Mouse (Mus musculus) hindbrain, embryonic 14.5 days (tissue): Measurements from ENCODE around the gene Arsk. TPM values are rescaled to one million over a fixed set of nuclear protein-coding genes. Genes with fewer than 3 reads are reported as not detected.

Source experiments
- ATAC-seq: fragments of 200-750 bp; cut with Nextera tagmentation; 2 replicates; pipeline ENCODE4 v1.8.0; 2017; ENCODE audit warnings: moderate number of reproducible peaks, mild to moderate bottlenecking, moderate TSS enrichment, moderate library complexity; ENCODE audit not compliant: low FRiP score
- DNase-seq: peaks from one replicate; pipeline ENCODE4 v3.0.0-alpha.2; 2015; ENCODE audit warnings: low spot score
- H3K27ac ChIP-seq: fragments of 300-500 bp; sonication (generic); 2 replicates; pipeline ENCODE4 v1.5.1; 2014; ENCODE audit warnings: mild to moderate bottlenecking, moderate library complexity
- H3K27me3 ChIP-seq: fragments of 300-500 bp; sonication (generic); 2 replicates; pipeline ENCODE4 v1.6.1; 2014; ENCODE audit warnings: mild to moderate bottlenecking, low read length, mixed read lengths; ENCODE audit not compliant: control insufficient read depth, insufficient read depth
- H3K36me3 ChIP-seq: fragments of 300-500 bp; sonication (generic); replicated peaks from 2 replicates; pipeline ENCODE4 v1.6.1; 2014; ENCODE audit not compliant: control insufficient read depth, insufficient read depth
- H3K4me1 ChIP-seq: fragments of 300-500 bp; sonication (generic); replicated peaks from 2 replicates; pipeline ENCODE4 v1.6.1; 2014; ENCODE audit warnings: antibody characterized with exemption, low read length, mixed read lengths; ENCODE audit not compliant: control insufficient read depth, insufficient read depth
- H3K4me2 ChIP-seq: fragments of 300-500 bp; sonication (generic); replicated peaks from 2 replicates; pipeline ENCODE4 v1.6.1; 2014; ENCODE audit warnings: mild to moderate bottlenecking, moderate library complexity
- H3K4me3 ChIP-seq: fragments of 300-500 bp; sonication (generic); replicated peaks from 2 replicates; pipeline ENCODE4 v1.5.1; 2014; ENCODE audit warnings: mild to moderate bottlenecking, low read length
- H3K9ac ChIP-seq: fragments of 300-500 bp; sonication (generic); 2 replicates; pipeline ENCODE4 v1.6.1; 2014
- H3K9me3 ChIP-seq: fragments of 300-500 bp; sonication (generic); 2 replicates; pipeline ENCODE4 v1.6.1; 2016; ENCODE audit warnings: low read length; ENCODE audit not compliant: control insufficient read depth
- WGBS: fragments of 180-500 bp; shearing (Covaris S2); extraction: QIAGEN DNeasy Blood & Tissue Kit; methylation state at CpG from one replicate; pipeline ENCODE4 v1.1.7; 2014; 5-methylcytosine and 5-hydroxymethylcytosine counted together
- polyA plus RNA-seq: library from polyadenylated mRNA; unstranded; fragments of >200 nt; fragmentation: Nextera tagmentation; extraction: Ambion mirVana; gene quantifications from 2 replicates; pipeline ENCODE4 v1.2.1, GENCODE M21; 2014

The Arsk gene
- polyA plus RNA-seq, 1 experiment from 2014 or later: 4.1 TPM

DNA sequence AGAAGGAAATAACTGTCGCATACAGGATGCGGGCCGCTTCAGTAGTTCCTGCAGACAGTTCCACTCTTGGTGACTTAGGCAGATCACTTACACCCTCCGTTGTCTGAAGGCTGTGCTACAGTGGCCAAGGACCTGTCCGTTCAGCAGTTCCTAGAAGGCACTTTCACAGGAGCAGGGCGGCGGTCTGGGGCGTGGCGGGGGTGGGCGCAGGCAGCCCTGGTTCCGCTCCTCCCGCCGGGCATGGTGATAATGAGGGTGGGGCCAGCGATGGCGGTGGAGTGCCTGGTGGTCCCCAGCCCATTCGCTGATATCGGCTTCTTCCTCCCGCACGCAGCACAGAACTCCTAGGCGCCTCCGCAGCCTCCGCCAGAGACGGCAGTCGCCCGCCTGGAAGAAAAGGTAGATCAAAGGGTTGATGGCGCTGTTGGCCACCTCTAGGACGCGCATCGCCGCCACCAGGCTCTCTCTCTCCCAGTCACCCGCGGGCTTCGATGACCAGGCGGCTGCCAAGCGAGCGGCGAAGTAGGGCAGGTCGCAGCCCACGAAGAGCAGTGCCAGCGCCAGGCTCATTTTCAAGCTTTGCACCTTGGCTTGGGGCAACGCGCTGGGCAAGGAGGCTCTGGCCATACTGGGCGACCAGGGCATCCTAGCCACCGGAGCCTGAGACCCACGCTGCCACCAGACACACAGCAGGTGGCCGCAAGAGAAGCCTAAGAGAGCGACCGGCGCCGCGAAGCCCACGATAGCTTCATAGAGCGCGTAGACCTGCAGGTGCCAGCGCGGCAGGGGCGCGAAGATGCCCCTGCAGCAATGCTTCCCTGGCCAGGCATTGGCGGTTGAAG is 42.8 kb downstream of the Arsk start:
- Histone ChIP-seq H3K4me3 (peak overlapping the region; percentile 53), H3K27me3 (peaks cover 29% of the 10 kb centered on the region), H3K4me1 (no peaks in the 10 kb centered on the region), H3K9ac (peak overlapping the region; percentile 61), H3K4me2 (peak overlapping the region; percentile 98), H3K9me3 (no peaks in the 10 kb centered on the region), H3K27ac (0 out of 2 replicates have a peak overlapping the region, but pooled peaks have one; percentile 3), H3K36me3 (no peaks in the 10 kb centered on the region)
- WGBS: under 1% methylated on average over 54 of the region's 59 CpGs
- DNase-seq: peak; percentile 28
- peak; percentile 74 for ATAC-seq

DNA sequence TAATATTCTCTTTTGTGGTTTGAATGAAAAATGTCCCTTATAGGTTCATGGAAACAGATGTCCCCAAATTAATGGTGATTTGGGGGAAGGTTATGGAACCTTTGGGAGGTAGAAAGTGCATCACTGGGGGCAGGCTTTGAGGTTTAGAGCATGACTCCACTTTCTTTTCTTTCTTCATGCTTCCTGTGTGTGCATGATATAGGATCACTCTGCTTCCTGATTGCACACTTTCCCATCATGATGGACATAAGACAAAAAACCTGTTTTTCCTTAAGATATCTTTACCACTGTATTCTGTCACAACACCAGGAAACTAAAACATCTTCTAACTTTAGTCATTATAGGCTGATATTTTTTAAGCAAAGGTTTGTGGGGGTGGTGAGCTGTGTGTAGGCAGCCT is 53.5 kb downstream of the Arsk start:
- Histone ChIP-seq H3K27ac (no peak overlapping the region), H3K9ac (no peak overlapping the region), H3K27me3 (no peaks in the 10 kb centered on the region), H3K4me3 (no peak overlapping the region), H3K4me1 (no peaks in the 10 kb centered on the region), H3K4me2 (no peak overlapping the region), H3K9me3 (no peaks in the 10 kb centered on the region; the same call in 1 of the 2 replicates), H3K36me3 (no peaks in the 10 kb centered on the region)
- DNase-seq (no peak), ATAC-seq (no peak)

DNA sequence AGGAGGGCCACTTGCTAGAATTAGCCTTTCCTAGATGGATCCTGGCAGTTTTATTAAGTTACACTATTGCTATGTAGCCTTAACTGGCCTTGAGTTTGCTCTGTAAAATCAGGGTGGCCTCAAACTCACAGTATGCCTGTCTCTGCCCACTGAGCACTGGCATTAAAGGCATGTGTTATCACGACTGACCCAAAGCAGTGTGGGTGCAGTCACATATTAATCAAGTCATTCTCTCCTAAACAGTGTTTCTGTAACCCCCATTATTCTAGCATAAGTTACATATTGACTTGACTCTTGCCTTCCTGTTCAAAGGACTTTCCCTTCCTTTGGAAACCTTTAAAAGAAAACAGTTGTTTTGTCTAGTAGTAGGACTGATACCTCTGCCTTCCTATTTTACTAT is 56.0 kb downstream of the Arsk start:
- 57% methylated on average over 1 of the region's 1 CpGs for WGBS
- Histone ChIP-seq H3K9me3 (no peaks in the 10 kb centered on the region; the same call in 1 of the 2 replicates), H3K27me3 (no peaks in the 10 kb centered on the region), H3K4me2 (no peak overlapping the region), H3K4me1 (no peaks in the 10 kb centered on the region), H3K9ac (no peak overlapping the region), H3K4me3 (no peak overlapping the region), H3K27ac (no peak overlapping the region), H3K36me3 (no peaks in the 10 kb centered on the region)
- no peak for DNase-seq
- no peak for ATAC-seq

DNA sequence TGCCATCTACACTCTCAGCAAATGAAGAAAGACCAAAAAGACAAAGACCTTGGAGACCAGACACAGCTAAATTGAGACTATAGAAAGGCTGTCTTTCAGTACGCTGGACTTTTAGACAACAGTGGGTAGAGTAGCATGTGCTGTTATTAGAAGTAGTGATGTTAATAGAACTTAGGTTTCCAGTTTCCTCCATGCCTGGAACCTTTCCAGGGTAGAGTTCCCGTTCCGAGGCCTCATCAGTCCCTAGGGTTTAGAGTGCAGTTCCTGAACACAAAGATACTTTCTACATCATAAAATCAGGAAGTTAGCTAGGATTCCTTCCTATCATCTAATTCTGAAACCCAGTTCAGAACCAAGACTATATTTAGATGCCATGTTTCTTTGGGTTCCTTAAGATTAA is 73.9 kb downstream of the Arsk start:
- Histone ChIP-seq H3K4me1 (no peaks in the 10 kb centered on the region), H3K36me3 (no peaks in the 10 kb centered on the region), H3K9me3 (no peaks in the 10 kb centered on the region), H3K27me3 (no peaks in the 10 kb centered on the region), H3K4me2 (no peak overlapping the region), H3K27ac (no peak overlapping the region), H3K4me3 (no peak overlapping the region), H3K9ac (no peak overlapping the region)
- DNase-seq: no peak
- WGBS: 83% methylated on average over 3 of the region's 3 CpGs
- no peak for ATAC-seq

DNA sequence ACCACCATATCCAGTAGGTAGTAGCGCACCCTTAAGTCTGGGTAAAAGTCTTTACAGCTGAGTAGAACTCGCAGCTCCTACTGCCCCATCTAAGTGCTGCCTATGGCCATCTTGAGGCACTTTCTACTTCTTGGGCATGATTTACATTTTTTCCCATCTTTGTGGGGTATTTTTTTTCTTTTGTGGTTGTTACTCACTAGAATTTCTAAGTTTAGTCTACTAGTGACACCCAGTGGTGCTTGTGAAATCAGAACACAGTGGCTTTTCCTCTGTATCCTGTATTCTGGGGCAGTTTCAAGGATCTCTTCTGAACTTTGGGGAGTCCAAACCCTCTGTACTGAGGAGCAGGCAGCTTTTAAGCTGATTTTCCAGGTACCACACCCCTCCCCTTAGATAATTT is 76.7 kb downstream of the Arsk start:
- H3K4me2 ChIP-seq: no peak overlapping the region
- no peaks in the 10 kb centered on the region for H3K27me3 ChIP-seq
- no peak overlapping the region for H3K9ac ChIP-seq
- no peak overlapping the region for H3K27ac ChIP-seq
- no peaks in the 10 kb centered on the region for H3K9me3 ChIP-seq
- H3K4me3 ChIP-seq: no peak overlapping the region
- H3K4me1 ChIP-seq: peaks cover 12% of the 10 kb centered on the region
- ATAC-seq (no peak), DNase-seq (no peak)
- WGBS: 95% methylated on average over 2 of the region's 2 CpGs
- no peaks in the 10 kb centered on the region for H3K36me3 ChIP-seq

DNA sequence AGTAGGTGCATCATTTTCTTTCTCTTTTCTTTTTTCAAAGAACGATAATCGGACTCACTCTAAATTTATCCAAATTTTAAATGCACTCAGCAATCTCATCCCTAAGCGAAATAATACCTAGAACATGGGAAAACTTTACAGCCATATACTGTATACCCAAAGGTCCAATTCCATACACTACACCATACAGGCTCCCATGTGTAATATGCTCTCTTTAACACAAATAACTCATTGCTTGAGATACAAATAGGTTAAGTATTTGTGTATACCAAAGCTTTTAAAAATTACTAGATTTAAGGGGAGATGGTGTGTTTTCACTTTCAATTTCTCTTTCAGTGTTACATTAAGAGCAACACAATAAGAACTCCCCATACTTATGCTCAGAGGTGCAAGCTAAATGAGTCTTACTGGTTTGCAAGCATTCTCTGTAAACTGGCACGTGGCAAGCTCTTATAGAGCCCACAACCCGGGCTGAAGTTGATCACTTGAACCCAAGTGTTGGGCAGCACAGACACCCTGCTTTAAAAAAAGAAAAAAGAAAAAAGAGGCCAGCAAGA is 79.5 kb downstream of the Arsk start:
- Histone ChIP-seq H3K27ac (peak overlapping the region; percentile 34; the same call in 1 of the 2 replicates), H3K9me3 (no peaks in the 10 kb centered on the region), H3K4me2 (peak overlapping the region; percentile 73), H3K27me3 (no peaks in the 10 kb centered on the region), H3K9ac (peak overlapping the region; percentile 53), H3K4me1 (peaks cover 12% of the 10 kb centered on the region), H3K36me3 (no peaks in the 10 kb centered on the region), H3K4me3 (peak overlapping the region; percentile 75)
- ATAC-seq (peak; percentile 62), DNase-seq (peak; percentile 27)
- WGBS: 44% methylated on average over 5 of the region's 5 CpGs

DNA sequence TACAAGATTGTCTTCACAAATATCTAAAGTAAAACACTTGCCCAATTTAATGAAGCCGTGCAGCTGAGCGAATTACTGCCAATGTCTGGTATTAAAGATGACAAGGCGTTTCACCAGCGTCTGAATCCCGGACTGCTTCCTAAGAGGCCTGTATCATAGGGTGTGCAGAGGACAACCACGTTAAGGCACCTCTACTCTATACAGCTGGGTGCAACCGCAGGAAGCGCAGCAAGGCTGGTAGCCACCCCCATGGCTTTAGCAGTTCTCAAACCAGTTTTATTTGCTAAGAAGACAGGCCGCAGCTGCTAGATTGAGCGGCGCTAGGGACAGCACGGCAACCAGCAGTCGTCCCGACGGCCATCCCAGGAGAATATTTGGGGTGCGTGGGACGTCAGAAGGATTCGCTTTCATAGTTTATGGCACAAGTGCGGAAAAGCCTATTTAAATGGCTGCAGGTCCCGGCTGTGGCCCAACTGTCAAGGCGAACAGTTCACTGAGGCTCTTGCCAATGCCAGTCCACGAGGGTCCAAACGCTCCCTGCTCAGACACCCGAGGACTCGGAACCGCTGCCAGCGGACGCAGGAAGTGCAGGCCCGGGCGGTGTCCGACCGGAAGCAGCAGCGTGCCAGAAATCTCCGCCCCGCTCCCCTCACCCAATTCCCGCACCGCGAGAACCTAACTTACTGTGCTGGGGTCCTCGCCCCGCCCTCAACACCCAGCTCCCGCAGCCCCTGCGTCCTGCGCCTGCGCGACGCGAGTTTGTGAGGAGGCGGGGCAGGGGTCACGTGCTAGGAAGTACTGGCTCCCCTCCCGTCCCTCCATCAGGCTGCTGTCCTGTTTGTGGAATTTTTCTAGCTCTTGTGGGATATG is 80.3 kb downstream of the Arsk start, which contains the start of gene Rfesd:
Gene Rfesd (minus strand): TSS at position 746 of the 870 bp plus-strand sequence.
- Histone ChIP-seq H3K4me2 (peak within 1 kb of the TSS; percentile 73), H3K9ac (peak within 1 kb of the TSS; percentile 91), H3K27me3 (no peaks in the 10 kb centered on the region), H3K4me1 (peaks cover 12% of the 10 kb centered on the region), H3K9me3 (no peaks in the 10 kb centered on the region), H3K4me3 (peak within 1 kb of the TSS; percentile 75), H3K27ac (peak within 1 kb of the TSS; percentile 96), H3K36me3 (no peaks in the 10 kb centered on the region)
- WGBS: under 1% methylated on average over 50 of the region's 50 CpGs
- ATAC-seq (peak; percentile 100), DNase-seq (peak; percentile 99)

DNA sequence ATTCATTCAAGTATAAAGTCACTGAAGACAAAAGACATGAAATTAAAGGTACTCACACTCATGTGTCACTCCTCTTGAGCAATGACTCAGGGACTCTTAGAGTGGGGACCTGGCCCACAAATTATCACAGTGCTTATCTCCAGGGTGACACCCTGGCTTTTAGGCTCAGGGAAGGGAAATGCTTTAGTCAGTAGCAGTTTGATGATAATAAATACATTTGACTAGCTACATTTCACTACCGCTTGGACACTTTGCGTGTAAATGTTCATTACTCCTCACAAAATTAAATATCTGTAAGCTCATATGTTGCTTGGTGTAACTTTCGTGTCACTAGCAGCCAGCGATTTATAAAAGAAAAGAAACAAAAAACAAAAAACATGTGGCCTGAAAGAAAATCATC is 81.0 kb downstream of the Arsk start:
- no peaks in the 10 kb centered on the region for H3K9me3 ChIP-seq
- ATAC-seq (no peak), DNase-seq (no peak)
- H3K9ac ChIP-seq: peak overlapping the region; percentile 91
- WGBS: 69% methylated on average over 4 of the region's 4 CpGs
- peaks cover 12% of the 10 kb centered on the region for H3K4me1 ChIP-seq
- H3K36me3 ChIP-seq: no peaks in the 10 kb centered on the region
- peak overlapping the region; percentile 73 for H3K4me2 ChIP-seq
- no peaks in the 10 kb centered on the region for H3K27me3 ChIP-seq
- peak overlapping the region; percentile 75 for H3K4me3 ChIP-seq
- peak overlapping the region; percentile 96 for H3K27ac ChIP-seq

DNA sequence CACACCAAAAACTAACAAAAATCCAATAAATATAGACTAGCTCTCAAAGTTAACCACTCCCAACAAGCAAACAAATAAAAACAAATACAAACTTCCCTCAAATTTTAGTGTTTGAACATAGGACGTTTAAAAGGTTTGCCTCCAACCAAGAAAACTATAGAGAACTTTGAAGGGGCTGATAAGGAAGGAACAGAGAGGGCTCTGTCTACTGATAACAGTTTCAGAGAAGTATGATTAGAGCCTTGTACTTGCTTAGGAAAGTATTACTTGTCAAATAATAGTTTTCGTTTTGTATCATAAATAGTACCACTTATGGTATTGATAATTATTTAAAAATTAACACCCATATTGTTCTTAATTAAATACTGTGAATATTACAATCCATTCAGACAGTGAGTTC is 83.9 kb downstream of the Arsk start:
- Histone ChIP-seq H3K27me3 (no peaks in the 10 kb centered on the region), H3K36me3 (no peaks in the 10 kb centered on the region), H3K4me1 (peaks cover 12% of the 10 kb centered on the region), H3K27ac (no peak overlapping the region), H3K4me2 (no peak overlapping the region), H3K9me3 (no peaks in the 10 kb centered on the region), H3K4me3 (no peak overlapping the region), H3K9ac (no peak overlapping the region)
- no peak for ATAC-seq
- no peak for DNase-seq
- 82% methylated on average over 2 of the region's 2 CpGs for WGBS
